Mouse (Mus musculus) lung, postnatal 0 days (tissue): ENCODE data around the gene Rnf17.
A peak's percentile ranks its signal among the peaks of the same experiment; 100 is the strongest.

ENCODE experiments used
- CTCF ChIP-seq: IDR thresholded peaks from 2 replicates; pipeline ENCODE4 v1.5.1; 2016; ENCODE audit warnings: antibody characterized with exemption, mild to moderate bottlenecking
- EP300 ChIP-seq: IDR thresholded peaks from 2 replicates; pipeline ENCODE4 v1.6.1; 2016; ENCODE audit warnings: antibody characterized with exemption, mild to moderate bottlenecking, control low read depth

DNA sequence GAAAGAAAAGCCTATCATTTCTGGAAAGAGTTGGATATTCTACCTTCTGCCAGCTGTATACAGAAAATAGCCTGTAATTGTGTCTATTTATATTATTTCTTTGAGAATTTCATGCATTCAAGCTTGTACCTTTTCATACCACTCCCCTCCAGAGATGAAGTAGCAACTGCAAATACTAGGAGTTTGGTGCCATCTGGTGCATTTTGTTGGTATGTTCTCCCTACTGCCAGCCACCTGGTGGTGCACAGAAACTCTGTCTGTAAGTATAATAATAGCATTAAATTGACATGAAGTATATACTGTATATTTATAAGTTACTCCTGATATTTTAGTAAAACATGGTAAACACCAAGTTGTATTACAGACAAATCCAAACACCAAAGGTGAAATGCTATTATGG, 4.4 kb upstream of the Rnf17 start:
- peak; percentile 91 for TF ChIP-seq CTCF
- no peak for TF ChIP-seq EP300
